Mouse (Mus musculus) neural tube, embryonic 14.5 days (tissue): ENCODE data around the gene Ap3b2. TPM values are rescaled to one million over a fixed set of nuclear protein-coding genes. Genes with fewer than 3 reads are reported as not detected.
A peak's percentile ranks its signal among the peaks of the same experiment; 100 is the strongest.

Experiments used
- ATAC-seq: fragments of 200-750 bp; cut with Nextera tagmentation; 2 replicates; pipeline ENCODE4 v1.8.0; 2017; ENCODE audit warnings: low read depth, mild to moderate bottlenecking, moderate TSS enrichment, moderate library complexity
- H3K27ac ChIP-seq: fragments of 300-500 bp; sonication (generic); 2 replicates; pipeline ENCODE4 v1.5.1; 2014; ENCODE audit warnings: low read depth, mild to moderate bottlenecking, control low read depth, low read length, moderate library complexity, mixed read lengths
- H3K27me3 ChIP-seq: fragments of 300-500 bp; sonication (generic); 2 replicates; pipeline ENCODE4 v1.6.1; 2014; ENCODE audit warnings: low read length; ENCODE audit not compliant: control insufficient read depth, insufficient read depth
- H3K36me3 ChIP-seq: fragments of 300-500 bp; sonication (generic); 2 replicates; pipeline ENCODE4 v1.6.1; 2014; ENCODE audit warnings: low read length, mixed read lengths; ENCODE audit not compliant: control insufficient read depth, insufficient read depth
- H3K4me1 ChIP-seq: fragments of 300-500 bp; sonication (generic); 2 replicates; pipeline ENCODE4 v1.6.1; 2014; ENCODE audit warnings: low read length; ENCODE audit not compliant: control insufficient read depth, insufficient read depth
- H3K4me2 ChIP-seq: fragments of 300-500 bp; sonication (generic); 2 replicates; pipeline ENCODE4 v1.6.1; 2014; ENCODE audit warnings: mild to moderate bottlenecking, low read depth, low read length, control low read depth
- H3K4me3 ChIP-seq: fragments of 300-500 bp; sonication (generic); 2 replicates; pipeline ENCODE4 v1.5.1; 2014; ENCODE audit warnings: low read depth, low read length, control low read depth, mixed read lengths
- H3K9ac ChIP-seq: fragments of 300-500 bp; sonication (generic); replicated peaks from 2 replicates; pipeline ENCODE4 v1.6.1; 2014; ENCODE audit warnings: low read depth, mild to moderate bottlenecking, control low read depth, low read length, mixed read lengths
- H3K9me3 ChIP-seq: fragments of 300-500 bp; sonication (generic); 2 replicates; pipeline ENCODE4 v1.6.1; 2016; ENCODE audit warnings: low read length; ENCODE audit not compliant: control insufficient read depth
- WGBS: fragments of 180-500 bp; shearing (Covaris S2); extraction: QIAGEN DNeasy Blood & Tissue Kit; methylation state at CpG from one replicate; pipeline ENCODE4 v1.1.7; 2014; 5-methylcytosine and 5-hydroxymethylcytosine counted together
- microRNA counts: library from miRNA; unstranded; fragments of <30 nt; microRNA quantifications from one replicate; lab custom pipeline; 2016
- polyA plus RNA-seq: library from polyadenylated mRNA; unstranded; fragments of >200 nt; fragmentation: Nextera tagmentation; extraction: Ambion mirVana; gene quantifications from 2 replicates; pipeline ENCODE4 v1.2.1, GENCODE M21; 2014

The Ap3b2 gene
- polyA plus RNA-seq, 1 experiment from 2014 or later, result 136 TPM

- peak; percentile 67; the same call in 1 of the 2 replicates for ATAC-seq
- H3K27me3 ChIP-seq, result peaks cover 42% of the 10 kb centered on the region
- H3K9ac ChIP-seq, result peak within 1 kb of the TSS; percentile 48
- H3K36me3 ChIP-seq, result no peaks in the 10 kb centered on the region; the same call in 1 of the 2 replicates
- WGBS, result under 1% methylated on average over 28 of the region's 28 CpGs
- peak within 1 kb of the TSS; percentile 91 for H3K4me2 ChIP-seq
- H3K4me1 ChIP-seq, result peaks cover 21% of the 10 kb centered on the region; the same call in 1 of the 2 replicates
- H3K27ac ChIP-seq, result no peak within 1 kb of the TSS
- H3K9me3 ChIP-seq, result no peaks in the 10 kb centered on the region
- peak within 1 kb of the TSS; percentile 54 for H3K4me3 ChIP-seq
Observed at GRCm38 (mm10) chr7:81455155-81455651, 38.5 kb downstream of the Ap3b2 start, which contains the start of gene Cpeb1. Gene Cpeb1, minus strand, starts transcription at chr7:81455465.

- Histone ChIP-seq H3K36me3 (no peaks in the 10 kb centered on the region; the same call in 1 of the 2 replicates), H3K4me2 (peak overlapping the region; percentile 91), H3K27ac (no peak overlapping the region), H3K27me3 (peaks cover 42% of the 10 kb centered on the region), H3K9me3 (no peaks in the 10 kb centered on the region), H3K9ac (peak overlapping the region; percentile 48), H3K4me3 (peak overlapping the region; percentile 54), H3K4me1 (peaks cover 21% of the 10 kb centered on the region; the same call in 1 of the 2 replicates)
- ATAC-seq, result peak; percentile 56
- WGBS, result under 1% methylated on average over 56 of the region's 87 CpGs
Observed at GRCm38 (mm10) chr7:81454331-81455039, 39.2 kb downstream of the Ap3b2 start.

- H3K4me2 ChIP-seq, result peak overlapping the region; percentile 91
- H3K36me3 ChIP-seq, result no peaks in the 10 kb centered on the region
- H3K9ac ChIP-seq, result peak overlapping the region; percentile 48; the same call in 1 of the 2 replicates
- H3K27ac ChIP-seq, result no peak overlapping the region
- H3K9me3 ChIP-seq, result no peaks in the 10 kb centered on the region
- ATAC-seq, result peak; percentile 48; the same call in 1 of the 2 replicates
- 2% methylated on average over 72 of the region's 84 CpGs for WGBS
- peak overlapping the region; percentile 54 for H3K4me3 ChIP-seq
- peaks cover 21% of the 10 kb centered on the region; the same call in 1 of the 2 replicates for H3K4me1 ChIP-seq
- H3K27me3 ChIP-seq, result peaks cover 42% of the 10 kb centered on the region
Observed at GRCm38 (mm10) chr7:81453443-81454274, 40.1 kb downstream of the Ap3b2 start.

DNA sequence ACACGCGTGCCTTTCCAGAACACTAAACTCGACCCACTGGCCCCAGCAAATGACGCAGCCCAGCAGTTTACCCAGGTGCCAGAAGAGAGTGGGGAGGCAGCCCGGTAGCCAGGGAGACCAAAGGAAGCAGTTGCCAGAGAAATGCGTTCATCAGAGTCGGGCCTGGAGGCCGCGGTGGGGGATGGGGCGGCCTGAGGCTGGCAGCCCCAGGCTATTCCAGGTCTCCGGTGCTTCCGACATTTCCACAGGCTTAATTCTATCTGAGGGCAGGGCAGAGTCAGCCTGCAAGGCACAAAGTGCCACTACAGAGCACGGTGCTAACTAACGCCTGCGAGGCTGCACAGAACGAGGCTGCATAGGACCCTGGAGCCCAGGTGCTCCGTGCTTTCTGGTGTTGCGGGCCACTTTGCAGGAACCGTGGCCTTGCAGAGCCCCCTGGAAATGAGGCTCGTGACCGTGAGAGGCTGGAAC, 40.7 kb downstream of the Ap3b2 start:
- H3K36me3 ChIP-seq, result no peaks in the 10 kb centered on the region
- H3K4me1 ChIP-seq, result peaks cover 21% of the 10 kb centered on the region; the same call in 1 of the 2 replicates
- H3K4me3 ChIP-seq, result peak overlapping the region; percentile 54
- no peak overlapping the region for H3K27ac ChIP-seq
- WGBS, result 6% methylated on average over 21 of the region's 21 CpGs
- H3K9me3 ChIP-seq, result no peaks in the 10 kb centered on the region
- H3K4me2 ChIP-seq, result peak overlapping the region; percentile 91
- peaks cover 42% of the 10 kb centered on the region for H3K27me3 ChIP-seq
- H3K9ac ChIP-seq, result no peak overlapping the region
- peak; percentile 32; the same call in 1 of the 2 replicates for ATAC-seq

MicroRNAs encoded within 50 kb of the gene (microRNA counts, 519-probe panel; counts per million panel counts)
- microRNA mmu-miR-1839-3p (lab: Ali Mortazavi, UCI) (2,030 counts per million, percentile 5 among the panel's probes with 10 or more counts), microRNA mmu-miR-1839-5p (lab: Ali Mortazavi, UCI) (4,051 counts per million, percentile 44 among the panel's probes with 10 or more counts)

Other genes starting within 250 kb of the Ap3b2 start
- gene Rps17, start 148.7 kb downstream of the Ap3b2 start, polyA plus RNA-seq, result 743 and 749 TPM in 2 replicates
- gene Cpeb1, start 38.5 kb downstream of the Ap3b2 start, polyA plus RNA-seq, result 6.9 and 8.0 TPM in 2 replicates
- gene BC048679, start 4.4 kb upstream of the Ap3b2 start, polyA plus RNA-seq, result not detected in 2 replicates
- gene Fsd2, start 73.0 kb upstream of the Ap3b2 start, polyA plus RNA-seq, result 0.14 and 0.15 TPM in 2 replicates
- gene Whamm, start 77.3 kb upstream of the Ap3b2 start, polyA plus RNA-seq, result 9.3 and 11.3 TPM in 2 replicates
- gene Homer2, start 213.6 kb upstream of the Ap3b2 start, polyA plus RNA-seq, result 26.4 and 29.8 TPM in 2 replicates